Mouse (Mus musculus) adrenal gland, adult 2 months (tissue): ENCODE results near the gene Slc38a3. TPM values are rescaled to one million over a fixed set of nuclear protein-coding genes. Genes with fewer than 3 reads are reported as not detected.

Experiments used
- DNase-seq: peaks from one replicate; pipeline ENCODE4 v3.0.0; 2021
- long read RNA-seq: library from polyadenylated mRNA; stranded (forward); transcript quantifications from one replicate; pipeline ENCODE4 v2.0.0, GENCODE M21; 2021
- polyA plus RNA-seq: library from polyadenylated mRNA; depleted of rRNA; stranded (reverse); fragments of >200 nt; gene quantifications from 2 replicates; pipeline ENCODE4 v1.2.3, GENCODE M21; 2012; rRNA removed
- total RNA-seq, 2 experiments: library from RNA; stranded (reverse); gene quantifications; 2 replicates each; pipeline ENCODE4 v1.2.3; 2021

The Slc38a3 gene
- total RNA-seq (1 to 10 TPM in 1 of 2 experiments, under 1 TPM in 1; 0.48 to 2.7 TPM), polyA plus RNA-seq (1.7 and 4.1 TPM in 2 replicates)
- long read RNA-seq = 0 reads

DNA sequence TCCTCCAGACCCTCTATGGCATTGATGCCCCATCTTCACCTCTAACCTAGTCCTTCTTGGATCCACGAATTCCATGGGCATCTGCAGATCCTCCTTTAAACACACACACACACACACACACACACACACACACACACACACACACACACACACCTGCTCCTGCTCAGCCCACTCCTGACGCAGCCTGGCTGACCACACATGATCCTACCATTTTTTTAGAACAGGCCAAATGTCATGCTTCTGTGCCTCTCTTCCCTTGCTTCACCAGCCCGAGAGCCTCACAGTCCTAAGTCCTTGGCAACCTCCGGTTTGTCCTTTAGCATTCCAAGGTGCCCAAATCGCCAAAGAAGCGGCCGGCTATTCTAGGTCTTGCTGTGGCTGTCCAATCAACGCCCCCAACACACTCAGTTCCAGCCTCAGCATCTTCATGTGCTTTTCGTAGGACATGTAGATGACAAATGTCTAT is at the start of gene Slc38a3:
Slc38a3 (minus strand) TSS at position 51 of the 466 bp plus-strand sequence.
- no peak for DNase-seq

DNA sequence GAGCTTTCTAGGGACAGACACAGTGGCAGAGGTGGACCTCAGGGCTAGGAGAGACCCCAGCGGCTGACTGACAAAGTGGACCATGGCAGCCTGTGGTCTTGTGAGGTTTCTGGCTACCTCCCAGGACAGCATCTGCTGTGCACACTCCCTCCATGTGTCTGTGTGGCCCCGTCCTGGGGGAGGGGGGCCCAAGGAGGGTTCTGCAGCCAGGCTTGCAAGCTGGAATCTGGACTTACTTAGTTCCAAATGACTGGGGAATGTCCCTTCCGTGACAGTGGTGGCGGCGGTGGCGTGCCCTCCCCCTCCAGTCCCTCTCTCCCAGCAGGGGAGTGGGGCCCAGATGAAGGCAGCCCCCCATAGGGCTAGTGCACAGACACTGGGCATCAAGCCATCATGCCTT is 47.6 kb upstream of the Slc38a3 start:
- DNase-seq = no peak

DNA sequence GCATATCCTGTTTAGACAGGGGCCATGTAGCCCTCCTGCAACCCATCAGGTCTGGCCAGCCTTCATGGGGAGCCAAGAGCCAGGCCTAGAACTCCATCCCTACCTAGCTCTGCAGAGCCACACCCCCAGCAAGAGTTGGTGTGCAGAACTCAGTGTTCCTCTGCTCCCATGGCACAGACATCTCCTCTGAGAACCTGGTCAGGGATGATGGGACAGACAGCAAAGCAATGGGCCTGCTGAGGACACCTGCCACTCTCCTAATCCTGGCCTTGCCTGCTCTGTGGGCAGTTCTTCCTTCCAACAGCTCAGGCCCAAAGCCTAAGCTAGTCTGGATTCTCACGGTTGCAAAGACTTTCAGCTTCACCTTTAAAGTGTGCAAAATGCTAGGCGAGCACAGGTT is 46.3 kb upstream of the Slc38a3 start:
- DNase-seq = no peak

GRCm38 (mm10) chr9:107714221-107714952 is 45.1 kb upstream of the Slc38a3 start:
- peak; percentile 46 for DNase-seq

GRCm38 (mm10) chr9:107709697-107710483 is 40.6 kb upstream of the Slc38a3 start, which contains the start of gene Sema3f:
Sema3f (minus strand) TSS chr9:107710475.
- peak; percentile 91 for DNase-seq

DNA sequence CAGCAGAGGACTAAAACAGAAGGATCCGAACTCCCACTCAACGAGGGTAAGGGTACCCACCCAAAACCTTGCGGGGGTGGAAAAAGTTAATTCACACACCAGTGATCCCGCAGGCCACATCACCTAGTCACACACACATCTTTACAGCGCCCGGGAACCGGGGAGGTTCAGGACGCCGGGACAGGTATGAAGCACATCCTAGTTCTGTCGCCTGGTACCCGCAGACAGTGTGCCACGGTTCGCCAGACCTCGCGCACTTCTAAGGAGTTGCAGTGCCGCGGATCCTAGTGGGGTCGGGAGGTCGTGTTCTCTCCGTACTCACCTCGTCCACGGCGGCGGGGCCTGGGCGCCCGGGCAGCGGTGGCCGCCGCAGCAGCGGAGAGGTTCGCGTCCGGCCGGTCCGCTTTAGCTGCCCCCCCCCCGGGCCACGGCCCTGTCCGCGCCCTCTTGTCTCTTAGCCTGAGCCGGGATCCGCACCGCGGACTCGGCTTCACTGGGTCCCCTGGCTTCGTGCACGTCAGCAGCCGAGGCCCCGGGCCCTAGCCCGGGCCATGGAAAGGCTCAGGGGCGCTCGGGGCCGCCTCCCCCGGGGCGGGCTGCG is 39.9 kb upstream of the Slc38a3 start:
- DNase-seq = no peak

GRCm38 (mm10) chr9:107708439-107709095 is 39.2 kb upstream of the Slc38a3 start:
- DNase-seq = no peak

- DNase-seq = no peak
Measured at GRCm38 (mm10) chr9:107707701-107708438, 38.5 kb upstream of the Slc38a3 start.

- DNase-seq = no peak
Measured at GRCm38 (mm10) chr9:107706781-107707211, 37.5 kb upstream of the Slc38a3 start.

DNA sequence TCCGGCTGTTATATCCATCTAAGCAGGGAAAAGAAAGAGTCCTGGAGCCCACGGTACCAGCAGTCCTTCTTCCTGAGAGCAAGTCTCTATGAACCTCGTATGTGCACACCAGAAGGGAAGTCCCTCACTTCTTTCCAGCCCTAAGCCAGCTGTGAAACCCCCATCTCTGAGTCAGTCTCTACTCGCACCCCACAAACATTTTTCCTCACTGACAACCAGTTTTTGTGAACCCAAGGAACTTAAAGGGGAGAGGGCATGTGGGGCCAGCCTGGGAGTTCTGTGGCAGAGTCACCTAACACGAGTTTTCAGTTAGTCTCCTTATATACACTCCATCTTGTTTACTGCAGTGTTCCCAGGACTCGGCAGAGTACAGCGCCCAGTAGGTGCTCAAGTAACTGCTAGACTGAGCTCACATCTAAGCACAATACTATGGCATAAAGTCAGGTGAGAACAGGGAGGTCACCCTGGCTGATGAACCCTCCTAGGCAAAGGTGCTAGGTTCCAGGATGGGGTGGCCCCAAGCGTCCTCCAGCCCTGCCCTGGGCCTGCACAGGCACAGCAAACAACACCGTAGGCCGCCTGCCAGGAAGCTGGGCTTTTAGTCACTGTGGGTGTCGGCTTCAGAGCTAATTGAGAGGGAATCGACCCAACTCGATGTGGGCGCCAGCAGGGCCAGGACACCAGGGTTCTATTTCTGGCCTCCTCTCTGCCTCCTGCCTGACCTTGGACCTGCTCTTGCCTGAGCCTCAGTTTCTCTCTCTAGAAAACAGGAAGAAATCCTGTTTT is 34.2 kb upstream of the Slc38a3 start:
- no peak for DNase-seq

- DNase-seq = no peak
Measured at GRCm38 (mm10) chr9:107702606-107703185, 33.4 kb upstream of the Slc38a3 start.

DNA sequence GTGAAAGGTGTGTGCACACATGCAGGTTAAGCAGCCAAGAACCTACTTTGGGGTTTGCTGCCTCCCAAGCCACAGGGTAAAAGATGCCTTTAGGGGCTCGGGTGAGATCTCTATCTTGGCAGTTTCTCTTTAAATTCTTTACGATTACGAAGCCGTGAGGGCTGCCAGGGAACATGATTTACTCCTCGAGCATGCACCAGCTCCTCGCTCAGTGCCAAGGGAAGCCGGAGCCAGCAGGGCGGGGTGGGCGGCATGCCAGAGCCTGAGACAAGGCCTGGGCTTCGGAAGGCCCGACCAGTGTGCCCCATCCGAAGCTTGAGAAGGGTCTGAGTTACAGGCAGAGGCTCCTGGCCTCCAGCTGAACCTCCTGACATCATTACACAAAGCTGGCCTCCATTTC is 32.3 kb upstream of the Slc38a3 start:
- DNase-seq = peak; percentile 90

DNA sequence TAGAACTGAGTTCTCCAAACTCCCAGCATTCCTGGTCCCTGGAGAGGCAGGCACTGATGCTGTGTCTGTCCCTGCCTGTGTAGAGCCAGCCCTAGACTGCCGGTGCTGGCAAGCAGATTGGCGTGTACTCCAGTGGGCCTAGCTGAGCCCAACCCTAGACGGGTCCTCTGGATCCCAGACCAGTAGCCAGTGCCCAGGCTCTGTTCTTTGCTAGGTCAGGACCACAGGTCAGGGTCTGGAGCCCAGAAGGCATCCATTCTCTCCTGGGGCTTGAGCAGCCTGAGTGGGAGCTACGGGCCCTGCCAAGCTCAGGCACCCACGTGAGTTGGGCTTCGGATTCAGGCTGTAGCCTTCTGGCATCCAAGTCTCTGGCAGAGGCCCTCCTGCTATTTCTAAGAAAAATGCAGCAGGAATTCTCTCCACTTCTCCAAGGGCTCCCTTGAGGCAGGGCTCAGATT is 30.8 kb upstream of the Slc38a3 start:
- no peak for DNase-seq

GRCm38 (mm10) chr9:107699376-107699980 is 30.1 kb upstream of the Slc38a3 start:
- no peak for DNase-seq

DNA sequence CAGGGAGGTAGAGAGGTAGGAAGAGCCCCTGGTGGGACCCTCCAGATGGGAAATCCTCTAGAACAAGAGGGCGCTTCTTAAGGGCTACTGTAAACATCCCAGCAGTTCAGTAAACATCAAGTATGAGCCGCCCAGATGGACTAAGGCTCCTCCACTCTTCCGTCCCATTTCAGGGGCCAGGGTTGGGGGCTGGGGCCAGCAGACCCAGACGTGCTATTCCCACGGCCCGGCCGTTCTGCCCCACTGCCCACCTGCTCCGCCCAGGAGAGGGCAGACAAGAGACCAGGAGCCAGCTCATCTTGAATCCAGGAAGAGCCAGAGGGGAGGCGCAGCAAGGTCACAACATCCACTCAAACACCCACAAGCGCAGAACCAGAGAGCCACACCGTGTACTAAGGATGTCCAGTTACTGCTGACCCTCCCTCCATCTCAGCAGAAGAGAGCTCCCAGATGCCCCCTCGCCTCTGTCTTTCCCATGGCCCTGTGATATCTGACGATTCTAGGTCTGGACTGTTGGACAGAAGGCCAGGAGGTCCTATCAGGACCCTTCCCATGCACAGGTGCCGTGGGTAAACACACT is 29.4 kb upstream of the Slc38a3 start:
- no peak for DNase-seq

DNA sequence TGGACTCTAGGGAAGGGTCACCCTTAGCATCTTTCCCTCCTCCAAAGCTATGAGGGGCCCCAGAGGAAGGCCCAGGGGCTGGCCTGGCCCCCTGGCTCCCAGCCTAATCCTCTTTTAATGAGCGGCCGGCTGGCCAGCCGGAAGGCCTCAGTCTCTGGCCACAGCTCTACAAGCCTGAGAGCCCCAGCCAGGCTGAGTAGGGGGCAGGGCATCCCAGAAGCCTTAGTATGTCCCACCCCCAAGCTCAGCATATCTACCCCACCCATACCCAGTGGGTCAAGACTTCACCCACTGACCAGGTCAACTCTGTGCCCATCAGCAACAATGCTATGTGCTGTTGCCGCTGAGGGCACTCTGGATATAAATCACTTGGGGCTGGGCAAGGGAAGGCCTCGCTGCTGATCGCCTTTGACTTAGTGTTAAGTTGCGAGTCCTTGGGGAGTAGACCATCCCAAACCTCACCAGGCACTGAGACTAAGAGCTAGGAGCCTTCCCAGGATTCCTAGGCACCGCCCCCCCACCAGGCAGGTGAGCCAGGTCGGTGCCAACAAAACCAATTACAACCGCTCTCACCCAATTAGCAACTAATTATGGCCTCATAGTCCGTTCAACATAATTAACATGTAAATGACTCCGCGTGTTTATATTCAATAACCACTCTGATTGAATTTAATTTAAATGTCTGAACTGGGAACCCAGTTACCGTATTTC is 28.6 kb upstream of the Slc38a3 start:
- no peak for DNase-seq

GRCm38 (mm10) chr9:107696845-107697610 is 27.7 kb upstream of the Slc38a3 start:
- DNase-seq = peak; percentile 54

- no peak for DNase-seq
Measured at GRCm38 (mm10) chr9:107696106-107696479, 26.8 kb upstream of the Slc38a3 start.
